Mouse (Mus musculus): Measurements from ENCODE around the gene Vwa3a.

The Vwa3a gene

DNA sequence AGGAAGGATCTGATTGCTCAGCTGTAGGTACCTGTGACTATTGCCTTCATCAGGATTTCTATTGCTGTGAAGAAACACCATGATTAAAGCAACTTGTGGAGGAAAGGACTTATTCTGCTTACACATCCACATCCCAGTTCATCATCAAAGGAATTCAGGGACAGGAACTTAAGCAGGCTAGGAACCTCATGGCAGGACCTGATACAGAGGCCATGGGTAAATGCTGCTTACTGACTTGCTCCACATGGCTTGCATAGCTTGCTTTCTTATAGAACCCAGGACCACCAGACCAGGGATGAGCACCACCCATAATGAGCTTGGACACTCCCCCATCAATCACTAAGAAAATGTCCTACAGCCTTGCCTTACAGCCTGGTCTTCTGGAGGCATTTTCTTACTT lies 9.4 kb downstream of the Vwa3a start:
- no peak for DNase-seq

DNA sequence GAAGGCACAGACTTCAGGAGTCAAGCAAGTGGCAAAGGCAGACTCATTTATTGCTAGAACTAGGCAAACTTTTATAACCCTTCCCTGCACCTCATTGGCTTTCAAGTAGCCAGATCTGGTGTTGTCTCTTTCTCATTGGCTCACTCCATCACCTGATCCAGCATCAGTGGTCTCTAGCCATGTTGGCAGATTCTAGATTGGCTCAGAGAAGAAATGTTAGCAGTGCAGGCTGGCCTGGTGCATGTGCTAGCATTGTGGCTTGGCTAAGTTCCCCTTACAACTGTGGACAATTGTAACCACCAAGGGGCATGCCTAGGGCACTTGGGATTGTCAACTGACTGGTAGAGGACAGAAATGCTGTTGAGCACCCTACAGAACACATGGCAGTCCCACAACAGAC lies 12.2 kb downstream of the Vwa3a start:
- no peak for DNase-seq

DNA sequence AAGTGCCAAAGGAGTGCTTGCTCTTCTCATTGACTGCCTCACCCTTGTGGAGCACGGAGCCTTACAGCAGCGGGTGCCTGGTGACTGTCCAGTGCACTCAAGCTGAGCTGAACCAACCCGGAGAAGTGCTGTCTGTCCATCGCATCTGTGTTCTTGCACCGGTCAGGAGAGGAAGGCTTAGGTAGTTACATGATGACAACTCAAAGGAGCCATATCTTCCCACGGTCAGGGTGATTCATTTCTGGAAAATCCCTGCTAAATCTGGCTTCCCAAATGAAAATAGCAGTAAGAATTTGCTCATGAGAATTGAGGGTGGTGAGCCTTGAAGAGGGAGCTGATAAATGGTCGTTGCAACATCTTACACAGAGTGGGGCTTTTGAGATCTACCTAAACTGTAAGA lies 12.8 kb downstream of the Vwa3a start:
- no peak for DNase-seq

DNA sequence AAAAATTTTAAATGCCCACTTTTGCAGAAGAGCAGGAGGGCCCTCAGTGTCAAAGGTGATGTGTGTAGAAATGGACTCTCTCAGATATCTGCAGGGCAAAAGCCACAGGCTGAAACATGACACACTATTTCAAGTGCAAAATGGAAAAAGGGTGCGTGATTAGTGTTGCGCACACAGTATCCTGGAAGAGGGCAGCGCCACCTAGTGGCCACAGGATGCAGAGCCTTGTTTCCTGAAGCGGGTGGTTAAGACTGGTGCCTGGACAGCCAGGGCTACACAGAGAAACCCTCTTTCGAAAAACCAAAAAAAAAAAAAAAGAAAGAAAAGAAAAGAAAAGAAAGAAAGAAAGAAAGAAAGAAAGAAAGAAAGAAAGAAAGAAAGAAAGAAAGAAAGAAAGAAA lies 15.6 kb downstream of the Vwa3a start:
- DNase-seq = peak; percentile 90

DNA sequence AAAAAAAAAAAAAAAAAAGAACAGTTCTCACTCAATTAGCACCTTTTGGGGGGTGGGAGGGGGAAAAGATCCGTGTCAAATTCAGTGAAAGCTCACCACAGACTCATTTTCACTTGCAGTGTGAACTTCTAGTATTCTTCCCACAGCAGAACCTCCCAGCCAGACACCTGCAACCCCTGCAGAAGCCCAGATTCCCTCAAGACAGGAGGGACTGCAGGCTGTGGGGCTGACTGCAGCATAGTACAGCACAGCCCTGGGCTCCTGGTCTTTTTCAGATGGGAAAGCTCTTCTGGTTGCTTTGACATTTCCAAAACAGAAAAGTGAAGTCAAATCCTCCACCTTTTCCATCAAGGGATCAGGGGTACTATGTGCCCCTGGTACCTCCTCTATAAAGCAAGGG lies 28.3 kb downstream of the Vwa3a start:
- DNase-seq = no peak

DNA sequence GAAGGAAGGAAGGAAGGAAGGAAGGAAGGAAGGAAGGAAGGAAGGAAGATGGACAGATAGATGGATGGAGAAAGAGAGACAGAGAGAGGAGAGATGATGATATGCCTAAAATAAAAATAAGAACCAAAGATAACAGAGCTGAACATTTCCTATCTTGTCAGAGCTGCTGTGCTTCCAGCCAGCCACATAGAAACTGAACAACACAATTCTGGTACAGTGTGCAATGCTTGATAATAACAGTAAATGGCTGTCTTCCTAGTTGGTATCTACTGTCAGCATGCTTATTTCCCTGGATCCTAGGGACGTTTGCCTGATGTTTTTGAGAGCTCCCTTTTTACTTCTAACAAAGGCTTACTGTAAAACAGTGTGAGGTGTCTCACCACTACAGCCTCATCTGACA lies 32.3 kb downstream of the Vwa3a start:
- no peak for DNase-seq

DNA sequence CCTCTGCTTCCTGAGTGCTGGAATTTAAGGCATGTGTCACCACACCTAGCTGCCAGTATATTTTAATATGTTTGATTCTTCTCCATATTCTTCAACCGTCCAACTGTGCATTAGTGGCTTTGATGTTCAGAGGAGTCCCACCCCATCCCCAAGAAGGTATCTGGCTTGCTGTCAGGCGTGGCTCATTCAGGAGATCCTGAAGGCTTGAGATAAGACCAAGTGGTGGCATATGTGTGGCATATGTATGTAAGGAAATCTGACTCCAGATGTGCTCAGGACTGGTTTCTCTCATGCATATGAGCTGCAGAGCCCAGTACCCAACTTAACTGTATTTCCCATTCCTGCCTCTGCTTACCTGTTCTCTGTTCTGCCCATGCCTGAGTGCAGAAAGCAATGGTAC lies 38.9 kb downstream of the Vwa3a start:
- no peak for DNase-seq

DNA sequence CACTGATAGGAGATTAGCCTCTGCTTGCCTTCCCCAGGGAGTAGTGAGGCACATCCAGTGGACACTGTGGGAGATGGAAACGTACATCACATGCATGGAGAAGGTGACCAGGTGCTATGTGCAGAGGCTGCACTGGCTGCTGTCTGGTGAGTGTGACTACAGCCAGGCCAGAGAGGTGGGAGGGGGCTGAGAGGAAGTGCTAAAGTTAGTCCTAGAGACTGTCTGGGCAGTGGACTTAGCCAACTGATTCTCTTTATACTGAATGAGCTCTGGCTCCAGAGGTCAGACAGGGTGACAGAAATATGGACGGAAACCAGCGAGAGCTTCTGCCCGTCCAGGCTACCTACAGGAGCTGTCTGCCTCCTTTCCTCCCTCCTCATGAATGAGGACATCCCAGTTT lies 56.4 kb downstream of the Vwa3a start:
- DNase-seq = no peak

DNA sequence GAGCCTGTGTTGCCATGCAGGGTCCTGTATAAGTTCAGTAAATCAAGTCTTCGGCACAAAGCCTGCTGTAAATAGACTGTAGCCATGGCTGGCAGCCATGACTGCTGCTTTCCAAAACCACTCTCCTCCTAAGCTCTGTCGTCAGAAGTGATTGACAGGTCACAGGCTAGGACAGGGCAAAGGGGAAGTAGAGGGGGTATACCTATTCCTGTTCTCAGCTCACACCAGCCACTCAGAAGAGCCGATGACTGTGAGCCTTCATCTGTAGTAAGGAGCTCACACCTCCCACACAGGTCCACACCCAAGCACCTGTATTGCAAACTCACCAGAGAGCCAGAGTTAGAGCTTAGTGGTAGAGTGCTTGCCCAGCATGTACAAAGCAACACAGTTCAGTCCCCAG lies 57.3 kb downstream of the Vwa3a start:
- no peak for DNase-seq

DNA sequence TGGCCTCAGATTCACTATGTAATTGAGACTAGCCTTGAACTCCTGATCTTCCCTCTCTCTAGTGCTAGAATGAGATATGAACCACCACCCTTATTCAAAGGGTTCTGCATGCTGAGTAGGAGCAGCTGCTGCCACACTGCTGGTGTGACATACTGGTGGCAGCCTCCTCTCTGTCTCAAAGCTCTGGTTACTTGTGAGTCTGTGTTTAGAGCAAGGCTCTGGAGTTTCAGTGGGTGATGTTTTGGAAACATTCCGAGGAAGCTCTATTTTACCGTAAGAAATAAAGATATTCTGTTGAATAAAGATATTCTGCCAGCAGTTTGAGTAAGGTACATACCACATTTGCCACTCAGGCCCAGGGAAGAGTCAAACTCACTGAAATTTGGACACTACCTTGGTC lies 64.2 kb downstream of the Vwa3a start:
- no peak for DNase-seq

DNA sequence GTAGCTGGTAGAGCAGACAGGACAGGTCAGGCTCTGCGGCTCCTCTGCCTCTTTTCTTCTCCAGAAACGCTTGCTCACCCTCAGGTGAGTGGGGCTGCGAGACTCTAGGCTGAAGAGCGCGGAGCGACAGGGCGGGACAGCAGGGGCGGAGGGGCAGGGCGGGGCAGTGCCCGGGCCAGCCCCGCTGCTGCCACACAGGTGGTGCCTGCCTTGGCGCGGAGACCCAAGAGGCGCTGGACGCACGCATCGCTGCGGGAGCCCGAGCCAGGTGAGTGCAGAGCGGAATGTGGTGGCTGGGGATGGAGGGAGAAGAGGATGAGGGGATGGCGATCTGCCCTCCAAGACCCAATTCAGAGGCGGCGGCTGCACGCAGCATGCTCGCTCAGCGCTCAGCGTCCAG lies 70.6 kb downstream of the Vwa3a start:
- DNase-seq = peak; percentile 14

DNA sequence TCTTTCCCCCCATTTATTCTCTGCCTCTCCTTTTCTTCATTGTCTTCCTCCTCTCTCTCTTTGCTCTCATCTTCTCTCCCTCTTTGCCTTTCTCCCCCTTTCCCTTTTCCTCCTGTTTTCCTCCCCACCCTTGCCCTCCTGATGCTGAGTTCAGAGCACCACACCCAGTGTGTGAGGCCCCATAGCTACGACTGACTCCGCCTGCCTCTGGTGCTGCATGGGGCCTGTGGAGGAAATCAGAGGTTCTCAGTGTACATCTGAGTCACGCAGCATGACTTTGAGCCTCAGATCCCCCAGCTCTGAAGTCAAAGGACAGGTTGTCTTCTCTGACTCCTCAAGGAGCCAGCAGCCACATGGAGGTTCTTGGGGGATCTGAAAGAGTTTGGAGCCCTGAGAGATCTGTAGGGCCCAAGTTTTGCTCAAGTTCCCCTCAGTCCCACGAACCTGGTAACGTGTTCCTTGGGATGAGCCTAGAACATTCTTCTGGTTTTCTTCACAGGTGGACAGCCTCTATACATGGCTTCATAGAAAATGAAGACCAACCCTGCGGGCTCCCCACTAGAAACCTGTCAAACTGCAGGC lies 72.8 kb downstream of the Vwa3a start, which contains the start of gene Gm5737:
Gene Gm5737 (plus strand): TSS at position 532 of the 582 bp plus-strand sequence.
- no peak for DNase-seq

DNA sequence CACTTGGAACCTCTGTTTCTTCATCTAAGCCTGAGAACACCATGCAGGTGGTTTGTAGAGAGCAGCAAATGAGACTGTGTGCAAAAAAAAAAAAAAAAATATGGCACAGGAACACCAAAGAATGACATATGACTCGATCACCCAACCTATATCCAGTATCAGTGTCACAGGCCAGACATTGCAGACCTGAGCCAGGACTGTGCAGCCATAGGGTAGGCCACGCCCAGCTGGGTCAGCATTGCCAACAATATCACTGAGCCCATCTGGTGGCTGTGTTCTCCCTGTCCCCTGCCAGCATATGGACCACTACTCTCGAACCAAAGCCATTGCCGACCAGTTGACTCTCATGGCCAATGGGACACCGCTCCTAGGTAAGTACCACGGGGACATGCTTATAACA lies 78.4 kb downstream of the Vwa3a start:
- DNase-seq = no peak

DNA sequence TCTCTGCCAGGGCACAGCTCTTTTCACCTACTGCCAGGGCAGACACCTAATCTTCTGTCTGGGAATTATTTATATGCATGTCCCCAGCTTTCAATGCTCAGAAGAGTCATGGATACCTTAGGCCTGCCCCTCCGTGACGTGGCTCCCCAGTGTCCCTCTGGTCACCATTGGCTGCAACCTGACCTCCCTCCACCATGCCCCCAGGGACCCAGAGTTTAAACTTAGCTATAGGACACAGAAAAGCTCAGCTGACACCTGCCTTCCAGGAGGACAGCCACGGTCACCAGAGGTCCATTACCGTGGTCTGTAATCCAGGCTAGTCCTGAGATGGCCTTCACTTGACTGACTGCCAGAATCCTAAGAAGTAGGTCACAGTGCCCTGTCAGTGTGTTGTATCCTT lies 80.3 kb downstream of the Vwa3a start:
- DNase-seq = no peak

DNA sequence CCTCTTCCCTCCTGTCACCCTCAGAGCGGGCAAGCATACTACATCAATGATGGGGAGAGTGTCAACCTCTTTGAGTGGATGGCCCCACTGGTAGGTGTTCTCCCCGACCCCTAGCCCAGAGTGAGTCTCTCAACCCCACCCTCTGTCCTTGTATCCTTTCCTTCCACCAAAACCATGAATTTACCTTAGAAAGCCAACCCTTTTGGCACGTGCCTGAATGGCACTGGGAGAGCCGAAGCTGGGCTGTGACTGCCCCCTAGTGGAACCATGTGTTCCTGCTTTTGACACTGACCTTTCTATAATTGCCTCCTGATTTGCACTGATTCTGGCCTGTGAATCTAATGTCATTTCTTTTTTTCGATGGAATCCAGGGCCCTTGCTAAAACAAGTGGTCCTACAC lies 84.1 kb downstream of the Vwa3a start:
- DNase-seq = peak; percentile 80

DNA sequence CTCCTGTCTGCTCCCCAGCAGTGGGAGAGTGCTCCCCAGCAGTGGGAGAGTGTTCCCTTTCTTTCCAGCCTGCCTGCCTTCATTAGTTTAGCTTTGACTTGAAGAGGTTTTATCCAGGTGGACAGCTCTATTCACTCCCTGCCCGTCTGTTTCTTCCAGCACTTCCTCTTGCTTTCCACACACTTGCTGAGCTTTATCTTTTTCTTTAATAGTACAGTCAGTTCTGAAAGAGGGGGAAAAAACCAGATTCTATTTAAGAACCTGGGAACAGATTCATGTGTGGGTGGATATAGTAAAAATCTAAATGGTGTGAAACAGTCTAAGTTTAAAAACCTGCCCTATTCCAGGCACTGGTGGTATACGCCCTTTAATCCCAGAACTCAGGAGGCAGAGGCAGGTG lies 86.0 kb downstream of the Vwa3a start:
- DNase-seq = no peak

DNA sequence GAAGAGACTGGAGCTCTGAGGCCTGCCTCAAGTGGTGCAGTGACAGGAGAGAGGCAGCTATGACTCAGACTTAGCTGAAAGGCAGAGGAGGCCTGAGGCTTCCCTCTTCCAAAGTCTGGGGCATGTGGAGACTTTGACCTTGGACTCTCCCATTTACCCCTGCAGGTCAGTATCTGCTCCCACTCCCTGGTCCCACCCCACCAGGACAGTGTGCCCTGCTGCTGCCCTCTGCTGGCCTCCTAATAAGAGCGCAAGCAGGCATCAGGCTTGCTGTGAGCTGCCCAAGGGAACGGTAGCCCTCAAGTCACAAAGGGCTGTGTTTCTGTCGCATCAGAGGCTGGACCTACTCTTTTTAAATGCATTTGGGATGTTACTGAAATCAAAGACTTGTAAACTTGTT lies 87.3 kb downstream of the Vwa3a start:
- peak; percentile 59 for DNase-seq

DNA sequence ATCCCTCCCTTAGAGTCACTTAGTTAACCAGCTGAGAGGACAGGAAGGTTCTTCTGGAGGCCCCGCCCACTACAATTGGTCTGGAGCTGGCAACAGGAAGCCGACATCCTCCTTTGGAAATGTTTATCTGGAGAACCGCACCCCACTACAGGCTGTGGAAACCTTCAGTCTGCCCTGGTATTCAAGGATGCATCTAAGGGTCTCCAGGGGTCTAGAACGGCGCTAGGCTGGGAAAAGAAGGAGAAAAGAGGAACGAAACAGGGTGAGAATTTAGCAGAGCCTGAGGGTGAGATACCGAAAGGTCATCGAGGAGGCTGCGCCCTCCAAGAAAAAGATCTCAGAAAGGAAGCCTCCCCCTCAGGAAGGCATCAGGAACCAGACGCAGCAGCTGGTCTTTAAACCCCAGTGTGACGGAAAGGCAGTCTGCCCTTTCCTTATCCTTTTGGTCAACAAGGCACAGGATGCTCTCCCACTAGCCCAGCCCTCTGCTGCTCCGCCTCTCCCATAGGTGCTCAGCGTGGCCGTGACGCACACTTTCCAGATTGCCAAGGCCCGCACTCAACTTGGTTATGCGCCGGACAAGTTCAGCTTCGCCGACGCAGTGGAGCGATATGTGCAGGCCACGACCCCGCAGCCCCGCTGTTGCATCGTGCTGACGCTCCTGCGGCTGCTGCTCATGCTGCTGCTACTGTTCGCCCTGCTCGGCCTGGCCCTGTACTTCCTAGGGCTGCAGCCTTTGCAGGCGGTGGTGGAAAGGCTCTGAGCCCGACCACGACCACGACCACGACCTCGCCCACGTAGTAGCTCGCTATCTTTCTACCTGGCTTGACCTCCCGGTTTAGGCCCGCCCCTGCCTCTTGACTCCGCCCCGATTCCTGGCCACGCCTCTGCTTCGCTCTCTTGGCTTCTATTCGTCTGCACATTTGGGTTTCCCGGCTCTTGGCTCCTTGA lies 91.6 kb downstream of the Vwa3a start:
- DNase-seq = peak; percentile 74

DNA sequence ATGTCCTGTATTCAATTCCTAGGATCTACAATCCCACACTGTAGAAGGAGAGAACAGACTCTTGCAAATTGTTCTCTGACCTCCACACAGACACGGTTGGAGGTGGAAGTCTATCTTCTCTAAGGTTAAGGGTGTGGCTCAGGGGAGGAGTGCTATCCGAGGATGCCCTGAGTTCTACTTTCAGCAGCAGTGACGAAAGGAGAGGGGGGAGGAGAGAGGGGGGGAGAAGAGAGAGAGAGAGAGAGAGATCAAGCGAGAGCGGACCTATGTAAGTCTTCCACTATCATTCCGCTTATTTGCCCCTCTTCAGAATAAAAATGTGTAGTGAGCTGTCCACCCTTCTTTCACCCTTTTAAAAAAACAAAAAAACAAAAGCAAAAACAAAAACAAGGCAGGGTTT lies 95.3 kb downstream of the Vwa3a start:
- no peak for DNase-seq

DNA sequence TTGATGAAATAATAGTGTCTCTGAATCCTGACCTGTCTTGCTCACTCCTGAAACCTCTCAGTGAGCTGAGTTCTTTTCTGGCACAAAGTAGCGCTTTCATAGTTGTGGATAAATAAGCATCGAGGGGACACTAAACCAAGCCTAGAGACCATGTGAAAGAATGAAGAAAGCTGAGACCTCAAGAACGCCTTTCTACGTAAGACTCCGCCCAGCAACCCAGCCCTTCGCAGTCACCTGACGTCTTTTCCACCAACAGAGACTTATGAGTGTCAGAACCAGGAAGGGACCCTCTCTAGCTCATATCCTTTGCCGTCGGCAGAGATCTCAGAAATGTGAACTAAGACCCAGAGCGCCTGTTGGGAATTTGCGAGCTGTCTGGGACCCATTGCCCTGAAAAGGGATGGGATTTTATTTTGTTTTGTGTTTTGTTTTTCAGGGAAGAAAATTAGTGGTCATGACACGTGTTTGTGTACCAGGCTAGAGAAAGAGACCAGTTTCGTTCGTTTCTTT lies 95.8 kb downstream of the Vwa3a start:
- peak; percentile 84 for DNase-seq

DNA sequence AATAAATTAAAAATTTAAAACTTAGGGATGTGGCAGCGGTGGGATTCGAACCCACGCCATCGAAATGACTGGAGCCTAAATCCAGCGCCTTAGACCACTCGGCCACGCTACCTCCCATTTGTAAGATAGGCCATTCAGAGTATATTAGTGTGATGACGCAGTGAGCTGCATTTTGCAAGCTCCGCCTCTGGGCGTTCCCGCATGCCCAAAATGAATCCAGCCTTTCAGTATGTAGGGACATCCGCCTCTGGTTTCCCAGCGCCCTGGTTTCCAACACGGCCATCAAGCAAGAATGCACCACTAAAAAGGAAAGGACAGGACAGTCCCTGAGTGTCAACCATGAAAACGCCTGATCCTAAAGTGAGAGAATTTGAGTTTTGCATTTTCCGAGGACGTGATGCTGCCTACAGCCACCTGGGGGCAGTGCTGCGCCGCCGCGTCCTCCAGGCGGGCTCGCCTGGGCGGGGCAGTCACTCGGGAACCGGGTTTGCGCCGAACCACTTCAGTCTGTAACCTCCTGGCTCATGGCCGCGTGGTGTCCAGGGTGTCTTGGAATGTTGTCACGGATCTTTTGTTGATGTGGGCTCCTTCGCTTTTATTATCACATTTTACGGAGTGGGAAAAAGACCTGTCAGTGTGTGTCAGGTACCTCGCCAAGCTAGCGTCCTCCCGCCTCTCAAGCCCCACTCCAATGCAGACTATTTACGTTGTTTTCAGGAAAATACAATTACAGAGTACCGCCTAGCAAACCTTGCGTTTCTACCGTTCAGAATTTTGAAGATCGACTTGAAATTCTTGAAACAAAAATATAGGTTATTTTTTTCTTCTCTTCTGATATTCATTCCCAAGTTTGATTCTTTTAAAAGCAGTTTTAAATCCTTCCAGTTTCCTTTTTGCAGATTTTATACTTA lies 96.6 kb downstream of the Vwa3a start:
- peak; percentile 93 for DNase-seq

DNA sequence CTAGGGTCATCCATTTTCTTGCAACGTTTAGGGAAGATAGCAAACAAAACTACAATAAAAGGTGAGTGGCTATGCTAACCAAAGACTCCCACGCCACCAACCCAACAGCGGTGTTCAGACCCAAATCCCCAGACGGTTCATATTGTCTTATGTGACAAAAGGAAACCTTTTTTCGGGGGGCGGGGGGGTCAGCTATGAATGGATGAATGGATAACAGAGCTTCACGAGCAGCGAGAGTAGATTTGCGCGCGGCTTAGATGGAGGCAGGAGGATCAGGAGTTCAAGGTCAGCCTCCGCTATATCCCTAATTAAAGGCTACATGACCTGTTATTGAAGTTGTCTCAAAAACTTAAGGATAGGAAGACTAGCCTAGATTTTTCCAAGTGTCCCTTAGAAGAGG lies 97.2 kb downstream of the Vwa3a start:
- DNase-seq = peak; percentile 77

Data from embryo, embryonic 11 days (tissue).